Mouse (Mus musculus) heart, adult 9 months (tissue): ENCODE data around the gene Ush2a.

Source experiments
- DNase-seq, 2 experiments: peaks; one replicate each; pipeline ENCODE4 v3.0.0; 2022; ENCODE audit warnings: low spot score in 2 of 2

Gene Ush2a

GRCm38 (mm10) chr1:188866515-188866914, 604.7 kb downstream of the Ush2a start:
- no peak for DNase-seq

GRCm38 (mm10) chr1:188878531-188879055, 616.8 kb downstream of the Ush2a start:
- DNase-seq = no peak

GRCm38 (mm10) chr1:188896906-188897551, 635.2 kb downstream of the Ush2a start:
- DNase-seq = no peak

GRCm38 (mm10) chr1:188904091-188904490, 642.3 kb downstream of the Ush2a start:
- no peak for DNase-seq

- DNase-seq = no peak
Measured at GRCm38 (mm10) chr1:188906175-188906574, 644.4 kb downstream of the Ush2a start.

GRCm38 (mm10) chr1:188910656-188911055, 648.8 kb downstream of the Ush2a start:
- DNase-seq = no peak

GRCm38 (mm10) chr1:188919946-188920345, 658.1 kb downstream of the Ush2a start:
- no peak for DNase-seq

GRCm38 (mm10) chr1:188937246-188937780, 675.5 kb downstream of the Ush2a start:
- DNase-seq = no peak

GRCm38 (mm10) chr1:188945326-188945725, 683.5 kb downstream of the Ush2a start:
- DNase-seq = no peak

- DNase-seq = no peak
Measured at GRCm38 (mm10) chr1:188946849-188947248, 685.0 kb downstream of the Ush2a start.

- no peak for DNase-seq
Measured at GRCm38 (mm10) chr1:188947794-188948193, 686.0 kb downstream of the Ush2a start.

- no peak for DNase-seq
Measured at GRCm38 (mm10) chr1:188948276-188948675, 686.5 kb downstream of the Ush2a start.

- DNase-seq = no peak
Measured at GRCm38 (mm10) chr1:188951091-188951490, 689.3 kb downstream of the Ush2a start.

GRCm38 (mm10) chr1:188952501-188952900, 690.7 kb downstream of the Ush2a start:
- no peak for DNase-seq

GRCm38 (mm10) chr1:188973078-188973477, 711.3 kb downstream of the Ush2a start:
- DNase-seq = no peak

- no peak for DNase-seq
Measured at GRCm38 (mm10) chr1:188973926-188974325, 712.1 kb downstream of the Ush2a start.

- peak; percentile 8 to 15 for DNase-seq
Measured at GRCm38 (mm10) chr1:188980050-188980449, 718.2 kb downstream of the Ush2a start.

- peak in 1 of 2 experiments; percentile 14 for DNase-seq
Measured at GRCm38 (mm10) chr1:188993218-188993617, 731.4 kb downstream of the Ush2a start.

- no peak for DNase-seq
Measured at GRCm38 (mm10) chr1:188997921-188998320, 736.1 kb downstream of the Ush2a start.

GRCm38 (mm10) chr1:188999981-189000380, 738.2 kb downstream of the Ush2a start:
- DNase-seq = no peak

- DNase-seq = no peak
Measured at GRCm38 (mm10) chr1:189001815-189002214, 740.0 kb downstream of the Ush2a start.

GRCm38 (mm10) chr1:189004774-189005173, 743.0 kb downstream of the Ush2a start:
- no peak for DNase-seq

- DNase-seq = no peak
Measured at GRCm38 (mm10) chr1:189006267-189006666, 744.4 kb downstream of the Ush2a start.
